Mouse (Mus musculus) ES-E14 (cell line): Measurements from ENCODE around the gene Nol3. TPM values are rescaled to one million over a fixed set of nuclear protein-coding genes. Genes with fewer than 3 reads are reported as not detected.

Source experiments
- DNase-seq: peaks from one replicate; pipeline ENCODE4 v3.0.0-alpha.2; 2013; ENCODE audit warnings: low read depth, low spot score
- H3K27ac ChIP-seq: 2 replicates; pipeline ENCODE4 v1.5.1; 2012; ENCODE audit warnings: low read depth, mild to moderate bottlenecking, low read length, moderate library complexity, mixed read lengths; ENCODE audit not compliant: poor library complexity, insufficient read depth, severe bottlenecking
- H3K36me3 ChIP-seq: 2 replicates; pipeline ENCODE4 v1.6.1; 2012; ENCODE audit warnings: mild to moderate bottlenecking, low read length, moderate library complexity, mixed read lengths; ENCODE audit not compliant: control insufficient read depth, poor library complexity, insufficient read depth, severe bottlenecking
- H3K4me1 ChIP-seq, 2 experiments: fragments of 150-350 bp in 1 of 2; sonication (generic) in 1 of 2; 2 replicates each; pipeline ENCODE4 v1.6.1; 2012; ENCODE audit warnings: low read length in 2 of 2, mild to moderate bottlenecking in 1 of 2, mixed read lengths in 1 of 2; ENCODE audit not compliant: control insufficient read depth in 2 of 2, insufficient read depth in 2 of 2, poor library complexity in 1 of 2
- H3K4me3 ChIP-seq, 2 experiments: fragments of 150-350 bp in 1 of 2; sonication (generic) in 1 of 2; 2 replicates each; pipeline ENCODE4 v1.5.1; 2012; ENCODE audit warnings: low read length in 2 of 2, low read depth in 1 of 2, mild to moderate bottlenecking in 1 of 2, mixed read lengths in 1 of 2; ENCODE audit not compliant: insufficient read depth in 1 of 2, poor library complexity in 1 of 2, severe bottlenecking in 1 of 2
- H3K9ac ChIP-seq: 2 replicates; pipeline ENCODE4 v1.6.1; 2012; ENCODE audit warnings: low read depth, mild to moderate bottlenecking, low read length, mixed read lengths; ENCODE audit not compliant: poor library complexity, insufficient read depth, severe bottlenecking
- H3K9me3 ChIP-seq: fragments of 150-350 bp; sonication (generic); 2 replicates; pipeline ENCODE4 v1.6.1; 2012; ENCODE audit warnings: low read depth, mild to moderate bottlenecking, low read length; ENCODE audit not compliant: control insufficient read depth, insufficient read depth
- CHD2 ChIP-seq: IDR thresholded peaks from 2 replicates; pipeline ENCODE4 v1.6.1; 2014; ENCODE audit warnings: mild to moderate bottlenecking, low read depth, low read length, inconsistent platforms
- HCFC1 ChIP-seq: IDR thresholded peaks from 2 replicates; pipeline ENCODE4 v1.6.1; 2012; ENCODE audit warnings: low read length, inconsistent platforms, borderline replicate concordance; ENCODE audit not compliant: insufficient read depth
- MAFK ChIP-seq: IDR thresholded peaks from 2 replicates; pipeline ENCODE4 v1.6.1; 2014; ENCODE audit warnings: mild to moderate bottlenecking, low read depth, low read length, inconsistent platforms; ENCODE audit not compliant: insufficient read depth
- ZC3H11A ChIP-seq: IDR thresholded peaks from 2 replicates; pipeline ENCODE4 v1.6.1; 2012; ENCODE audit warnings: low read depth, mild to moderate bottlenecking, inconsistent platforms, low read length, borderline replicate concordance
- ZNF384 ChIP-seq: IDR thresholded peaks from 2 replicates; pipeline ENCODE4 v1.6.1; 2012; ENCODE audit warnings: low read depth, low read length, inconsistent platforms
- in situ Hi-C, 2 experiments: fragments of 600-800 bp; cut with MboI; formaldehyde crosslinking; loops; one replicate each; pipeline ENCODE4 v1.15.1; 2025; ENCODE audit warnings: low sequenced_read_pairs in 2 of 2, inconsistent platforms in 1 of 2; ENCODE audit not compliant: unreplicated experiment in 2 of 2
- total RNA-seq: library from RNA; depleted of rRNA; stranded (reverse); fragments of 300-350 nt; gene quantifications from 2 replicates; pipeline ENCODE4 v1.2.3, GENCODE M21; 2012

Gene Nol3
- total RNA-seq, 1 experiment = 1.0 TPM

DNA sequence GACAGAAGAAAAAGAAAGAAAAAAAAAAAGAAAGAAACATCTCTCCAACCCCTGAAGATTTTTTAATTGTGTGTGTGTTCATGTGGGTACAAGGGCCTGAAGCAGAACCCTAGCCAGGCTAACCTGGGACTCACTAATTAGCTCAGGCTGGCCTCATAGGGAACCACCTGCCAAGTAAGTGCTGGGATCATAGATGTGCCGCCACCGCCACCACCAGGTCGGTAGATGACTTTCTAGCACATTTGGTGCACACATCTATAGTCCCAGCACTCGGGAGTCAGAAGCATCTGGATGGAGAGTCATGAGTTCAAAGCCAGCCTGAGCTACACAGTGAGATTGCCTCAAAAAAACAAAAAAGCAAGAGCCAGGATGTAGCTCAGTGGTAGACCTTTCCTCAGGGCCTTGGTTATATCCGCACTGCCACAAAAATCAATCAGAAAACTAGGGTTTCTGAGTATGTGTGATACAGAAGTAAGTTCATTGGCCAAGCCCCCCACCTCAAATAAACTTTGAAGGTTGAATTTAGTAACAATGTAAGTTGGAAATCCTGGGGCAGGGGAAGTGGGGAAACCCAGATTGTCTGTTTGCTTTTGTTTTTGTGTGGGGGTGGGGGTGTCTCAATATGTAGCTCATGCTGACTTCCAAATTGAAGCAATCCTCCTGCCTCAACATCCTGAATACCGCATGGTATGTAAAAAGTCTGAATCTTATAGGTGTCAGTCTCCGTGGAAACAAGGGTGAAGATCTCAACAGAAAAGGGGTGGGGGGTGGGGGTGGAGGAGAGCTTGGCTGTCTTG lies 18.4 kb upstream of the Nol3 start:
- H3K36me3 ChIP-seq = peaks cover 5% of the 10 kb centered on the region; the same call in 1 of the 2 replicates
- H3K4me3 ChIP-seq = no peak overlapping the region
- H3K9ac ChIP-seq = no peak overlapping the region
- in situ Hi-C loops = loop anchor here in 1 of 2 experiments (25.0 kb wide), 1 partner anchor 620 kb away; the partner anchor contains the start of genes Ciao2b and Rrad
- no peak for DNase-seq
- H3K4me1 ChIP-seq = peaks cover 0 to 15% of the 10 kb centered on the region in 2 experiments; a peak in 2 of 4 replicates
- H3K9me3 ChIP-seq = no peaks in the 10 kb centered on the region
- no peak for TF ChIP-seq ZC3H11A
- TF ChIP-seq ZNF384 = no peak
- TF ChIP-seq MAFK = no peak
- TF ChIP-seq HCFC1 = no peak
- TF ChIP-seq CHD2 = no peak
- no peak overlapping the region for H3K27ac ChIP-seq

DNA sequence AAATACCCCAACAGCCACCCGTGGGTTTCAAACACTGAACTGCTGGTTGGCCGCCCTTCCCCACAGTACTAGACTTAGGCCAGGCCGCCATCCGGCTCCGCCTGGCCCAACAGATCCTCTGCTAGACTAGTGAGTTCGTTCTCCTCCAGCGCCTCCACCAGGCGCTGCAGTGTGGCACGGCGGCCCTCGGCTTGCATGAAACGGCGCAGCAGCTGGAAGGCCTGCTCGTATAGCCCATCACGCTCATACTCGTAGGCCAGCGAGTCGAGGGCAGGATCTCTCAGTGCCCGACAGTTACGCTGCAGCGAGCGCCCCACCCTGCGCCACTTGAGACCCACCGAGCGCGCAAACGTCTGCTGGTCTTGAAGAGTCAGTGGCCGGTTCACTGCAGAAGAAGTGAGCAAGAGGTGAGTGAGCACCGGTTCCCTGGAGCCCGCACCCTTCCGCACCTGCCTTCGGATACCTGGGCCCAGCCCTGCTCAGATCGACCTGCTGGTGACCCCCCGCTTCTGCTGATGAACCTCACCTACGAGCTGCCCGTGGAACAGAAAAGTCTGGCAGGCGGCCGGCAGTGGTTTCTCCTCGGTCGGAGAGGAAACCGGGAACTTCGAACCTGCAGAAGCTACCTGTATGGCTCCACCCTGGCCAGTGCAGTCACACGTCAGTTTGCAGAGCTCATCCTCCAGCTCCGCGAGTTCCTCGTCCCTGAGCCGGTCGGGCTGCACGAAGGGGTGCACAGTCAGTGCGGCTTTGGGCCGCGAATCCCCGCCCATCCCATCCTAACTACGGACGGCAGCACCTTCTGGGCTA lies 16.8 kb upstream of the Nol3 start:
- Histone ChIP-seq H3K9ac (peak overlapping the region; percentile 45; the same call in 1 of the 2 replicates), H3K27ac (no peak overlapping the region)
- in situ Hi-C loops = loop anchor here in 1 of 2 experiments (25.0 kb wide), 1 partner anchor 622 kb away; the partner anchor contains the start of genes Ciao2b and Rrad

DNA sequence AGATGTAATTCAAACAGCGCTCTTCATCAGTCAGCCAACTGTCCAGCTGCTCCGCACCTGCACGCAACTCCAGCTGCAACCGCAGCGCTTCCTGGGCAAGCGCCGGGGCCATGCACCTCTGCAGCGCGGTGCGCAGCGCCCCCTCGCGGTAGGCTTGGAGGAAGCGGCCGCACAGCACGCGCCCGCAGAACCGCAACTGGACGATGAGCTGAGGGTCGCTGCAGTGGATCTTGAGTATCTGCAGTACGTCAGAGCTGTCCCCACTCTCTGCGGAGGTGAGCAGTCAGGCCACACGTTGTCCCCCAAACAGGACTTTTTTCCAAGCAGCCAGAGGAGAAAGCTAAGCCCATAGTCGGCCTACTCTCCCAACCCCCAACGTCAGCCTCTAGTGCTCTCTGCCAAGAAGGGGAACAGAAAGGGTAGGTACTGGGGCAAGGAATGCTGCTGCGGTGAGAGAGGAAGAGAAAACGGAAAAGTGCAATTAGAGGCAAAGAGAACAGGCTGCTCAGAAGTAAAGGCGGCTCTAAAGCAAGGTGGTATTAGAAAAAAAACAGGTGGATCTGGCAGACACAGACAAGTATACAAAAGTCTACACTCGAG lies 16.1 kb upstream of the Nol3 start:
- Histone ChIP-seq H3K9ac (peak overlapping the region; percentile 45; the same call in 1 of the 2 replicates), H3K27ac (no peak overlapping the region), H3K4me1 (peaks cover 0 to 10% of the 10 kb centered on the region in 2 experiments; a peak in 1 of 4 replicates), H3K36me3 (no peaks in the 10 kb centered on the region), H3K4me3 (peak overlapping the region; percentile 53 to 57), H3K9me3 (no peaks in the 10 kb centered on the region)
- in situ Hi-C loops = loop anchor here in 1 of 2 experiments (25.0 kb wide), 1 partner anchor 623 kb away; the partner anchor contains the start of genes Ciao2b and Rrad
- TF ChIP-seq ZNF384 = no peak
- no peak for TF ChIP-seq HCFC1
- TF ChIP-seq CHD2 = no peak
- TF ChIP-seq ZC3H11A = no peak
- TF ChIP-seq MAFK = no peak
- no peak for DNase-seq

More for the DNA sequence above, 16.8 kb upstream of the Nol3 start:
- Histone ChIP-seq H3K4me3 (peak overlapping the region; percentile 53 to 57), H3K36me3 (no peaks in the 10 kb centered on the region), H3K9me3 (no peaks in the 10 kb centered on the region), H3K4me1 (peaks cover 0 to 10% of the 10 kb centered on the region in 2 experiments; a peak in 1 of 4 replicates)
- DNase-seq = no peak
- TF ChIP-seq CHD2 = no peak
- TF ChIP-seq ZC3H11A = no peak
- TF ChIP-seq MAFK = no peak
- no peak for TF ChIP-seq HCFC1
- no peak for TF ChIP-seq ZNF384
